Mouse (Mus musculus): ENCODE results near the gene Nupr1l.

DNA sequence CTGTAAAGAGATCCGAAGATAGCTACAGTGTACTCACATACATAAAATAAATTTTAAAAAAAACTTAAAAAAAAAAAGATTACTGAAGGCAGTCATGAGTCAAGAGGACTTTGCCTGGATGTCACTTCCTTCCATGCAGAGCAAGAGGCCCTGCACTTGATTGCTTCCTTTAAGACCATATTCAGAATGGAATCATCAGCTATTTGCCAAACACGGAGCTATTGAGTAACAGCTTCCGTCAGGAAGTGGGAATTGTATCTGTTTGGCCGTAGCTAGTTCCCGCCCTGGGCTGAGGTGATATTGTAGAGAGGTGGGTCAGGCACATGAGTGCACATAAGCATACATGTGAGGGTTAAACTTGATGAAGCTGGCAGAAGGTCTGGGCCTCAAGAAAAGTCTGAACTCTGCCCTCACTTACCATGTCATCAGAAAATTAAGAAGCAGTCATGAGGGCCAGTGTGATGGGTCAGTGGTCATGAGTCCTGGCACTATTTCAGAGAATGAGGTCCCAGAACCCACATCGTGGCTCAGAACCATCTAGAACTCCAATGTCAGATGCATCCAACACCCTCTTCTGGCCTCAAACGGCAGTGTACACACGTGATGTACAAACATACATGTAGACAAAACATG, 16.6 kb downstream of the Nupr1l start:
- TF ChIP-seq CTCF (IDR thresholded peaks at IDR 0.05; ENCODE audit: low read depth, low read length) (no peak), GATA1 (IDR thresholded peaks at IDR 0.05; ENCODE audit: borderline replicate concordance, low read length) (no peak)
